Mouse (Mus musculus): ENCODE results near the gene Sgsm2. TPM values are rescaled to one million over a fixed set of nuclear protein-coding genes. Genes with fewer than 3 reads are reported as not detected.

The Sgsm2 gene
- total RNA-seq (2023) = 1 to 10 TPM; 1.4 to 2.1 TPM

GRCm38 (mm10) chr11:74896901-74897677 is at the start of gene Sgsm2:
Sgsm2 (minus strand) TSS chr11:74897060.

GRCm38 (mm10) chr11:74925577-74926387 is 28.9 kb upstream of the Sgsm2 start, which contains the start of the genes Smg6 and Srr:
Smg6 (plus strand) TSS chr11:74925823.
Srr (minus strand) TSS chr11:74925948.

GRCm38 (mm10) chr11:74897678-74898516 is 1.0 kb upstream of the Sgsm2 start, which contains the start of gene Tsr1:
Tsr1 (plus strand) TSS chr11:74898071.

GRCm38 (mm10) chr11:74830256-74831161 is 66.4 kb downstream of the Sgsm2 start, which contains the start of gene Mnt:
Mnt (plus strand) TSS chr11:74830920.

Other genes with a start within 250 kb of the Sgsm2 start
- 10 to 100 TPM; 16.1 to 19.1 TPM for gene Cluh, start 247.6 kb downstream of the Sgsm2 start, total RNA-seq (2023)
- 10 to 100 TPM; 93.4 to 97.4 TPM for gene Pafah1b1, start 172.4 kb downstream of the Sgsm2 start, total RNA-seq (2023)
- 10 to 100 TPM in 1 of 2 experiments, 1 to 10 TPM in 1; 9.8 to 11.2 TPM for gene Mettl16, start 126.2 kb downstream of the Sgsm2 start, total RNA-seq (2023)
- 10 to 100 TPM; 37.9 to 57.4 TPM for gene Mnt, start 66.1 kb downstream of the Sgsm2 start, total RNA-seq (2023)
- gene Tsr1, start 1.0 kb upstream of the Sgsm2 start, total RNA-seq (2023) = 10 to 100 TPM; 12.3 to 13.3 TPM
- 10 to 100 TPM; 23.8 to 24.7 TPM for gene Smg6, start 28.8 kb upstream of the Sgsm2 start, total RNA-seq (2023)
- gene Srr, start 28.9 kb upstream of the Sgsm2 start, total RNA-seq (2023) = 1 to 10 TPM; 5.7 to 7.2 TPM